Mouse (Mus musculus) left cerebral cortex, postnatal 14 days (tissue): Measurements from ENCODE around the gene Stac3. TPM values are rescaled to one million over a fixed set of nuclear protein-coding genes. Genes with fewer than 3 reads are reported as not detected.

Experiments
- DNase-seq, 2 experiments: peaks; one replicate each; pipeline ENCODE4 v3.0.0; 2021 to 2022; ENCODE audit warnings: low spot score in 2 of 2, mixed read lengths in 1 of 2
- intact Hi-C: fragments of 180-260 bp; cut with DNase I; formaldehyde crosslinking; loops from one replicate; pipeline ENCODE4 v1.15.1; 2025
- total RNA-seq, 2 experiments: library from RNA; stranded (reverse); gene quantifications; 2 replicates each; pipeline ENCODE4 v1.2.3; 2021

Stac3 gene
- total RNA-seq, 2 experiments from 2014 or later: 3.0 to 10.0 TPM

DNA sequence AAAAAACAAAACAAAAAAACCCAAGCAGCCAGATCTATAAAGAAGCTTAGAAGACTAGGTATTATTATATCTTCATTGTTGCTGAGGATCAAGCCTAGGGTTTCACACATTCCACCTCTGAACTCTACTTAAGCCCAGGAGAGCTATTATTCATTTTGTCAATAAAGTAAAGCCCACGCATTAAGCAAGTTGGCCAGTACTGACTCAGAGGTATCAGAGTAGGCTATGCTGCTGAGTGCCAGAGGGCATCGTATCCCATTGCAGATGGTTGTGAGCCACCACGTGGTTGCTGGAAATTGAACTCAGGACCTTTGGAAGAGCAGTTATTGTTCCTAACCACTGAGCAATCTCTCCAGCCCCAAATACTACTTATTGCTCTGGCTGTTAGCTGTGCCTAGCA is 42.4 kb downstream of the Stac3 start:
- DNase-seq: no peak

DNA sequence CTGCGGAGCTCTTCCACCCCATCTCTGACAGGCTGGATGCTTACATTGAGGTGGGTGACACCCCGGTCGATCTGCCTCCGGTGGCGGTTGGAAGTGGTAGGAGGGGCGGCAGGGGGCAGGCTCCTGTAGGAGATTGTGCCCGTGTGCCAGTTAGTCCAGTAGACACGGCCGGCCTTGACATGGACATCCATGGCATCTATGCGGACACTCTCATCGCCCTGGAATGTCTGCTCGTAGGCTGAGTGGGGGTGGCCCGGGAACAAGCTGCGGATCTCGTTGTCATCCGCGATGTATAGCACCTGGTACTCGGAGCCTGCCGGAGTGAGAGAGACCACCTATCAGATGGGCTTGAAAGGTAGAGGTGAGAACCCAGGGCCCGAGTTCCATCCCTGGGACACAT is 42.9 kb downstream of the Stac3 start:
- no peak for DNase-seq
- intact Hi-C loops: no loop called here

More for the DNA sequence above, 42.4 kb downstream of the Stac3 start:
- intact Hi-C loops: no loop called here

DNA sequence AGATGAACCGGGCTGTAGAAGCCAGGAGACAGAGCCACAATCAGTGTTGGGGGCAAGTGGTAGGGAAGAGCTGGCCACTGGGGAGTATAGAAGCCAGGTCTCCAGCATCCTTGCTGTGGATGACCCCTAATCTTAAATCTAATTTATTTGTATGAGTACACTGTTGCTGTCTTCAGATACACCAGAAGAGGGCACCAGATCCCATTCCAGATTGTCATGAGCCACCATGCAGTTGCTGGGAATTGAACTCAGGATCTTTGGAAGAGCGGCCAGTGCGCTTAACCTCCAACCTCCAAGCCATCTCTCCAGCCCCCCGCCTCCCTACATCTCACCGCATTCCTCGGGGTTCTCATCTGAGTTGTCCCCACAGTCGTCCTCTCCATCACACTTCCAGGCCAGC is 45.0 kb downstream of the Stac3 start:
- intact Hi-C loops: no loop called here
- no peak for DNase-seq

DNA sequence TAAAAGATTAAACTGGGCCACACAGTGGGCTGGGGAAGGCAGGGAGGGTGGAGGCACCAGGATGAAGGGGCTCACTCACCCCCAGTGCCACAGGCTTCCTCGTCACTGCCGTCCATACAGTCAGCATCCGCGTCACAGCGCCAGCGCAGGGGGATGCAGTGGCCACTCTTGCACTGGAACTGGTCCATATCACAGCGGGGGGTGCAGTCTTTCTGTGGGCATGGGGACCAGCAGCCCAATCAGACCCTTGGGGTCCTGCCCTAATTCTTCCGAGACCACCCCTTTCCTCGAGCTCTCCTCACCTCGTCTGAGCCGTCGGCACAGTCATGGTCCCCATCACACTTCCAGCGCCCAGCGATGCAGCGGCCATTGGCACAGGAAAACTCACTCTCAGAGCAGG is 46.8 kb downstream of the Stac3 start:
- no peak for DNase-seq
- intact Hi-C loops: no loop called here

DNA sequence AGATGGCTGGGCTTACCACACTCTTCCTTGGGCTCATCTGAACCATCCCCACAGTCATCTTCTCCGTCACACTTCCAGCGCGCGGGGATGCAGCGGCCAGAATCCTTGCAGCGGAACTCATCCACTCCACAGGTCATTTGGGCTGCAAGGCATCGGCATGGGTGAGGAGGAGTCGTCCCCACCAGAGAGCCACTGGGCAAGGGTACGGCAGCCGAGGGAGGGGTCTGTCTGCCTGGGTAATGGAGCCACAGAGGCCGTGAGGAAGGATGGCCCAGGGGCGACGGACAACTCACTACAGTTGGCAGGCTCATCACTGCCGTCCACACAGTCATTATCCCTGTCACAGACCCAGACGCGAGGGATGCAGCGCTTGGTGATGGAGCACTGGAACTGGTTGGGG is 48.4 kb downstream of the Stac3 start:
- DNase-seq: no peak
- intact Hi-C loops: no loop called here

DNA sequence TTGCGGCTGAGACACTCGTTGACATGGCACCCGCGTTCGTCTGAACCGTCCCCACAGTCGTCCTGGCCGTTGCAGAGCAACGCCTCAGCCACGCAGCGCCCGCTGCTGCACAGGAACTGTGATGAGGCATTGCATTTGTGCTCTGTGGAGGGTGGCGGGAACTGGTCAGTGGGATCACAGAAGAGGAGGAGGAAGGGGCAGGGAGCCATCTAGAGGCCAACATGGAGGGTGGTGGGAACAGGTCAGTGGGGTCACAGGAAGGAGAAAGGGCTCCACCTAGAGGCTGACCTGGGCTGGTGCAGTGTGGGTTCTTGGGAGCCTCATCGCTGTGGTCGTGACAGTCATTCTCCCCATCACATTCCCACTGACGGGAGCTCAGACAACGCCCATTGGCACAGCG is 54.2 kb downstream of the Stac3 start:
- intact Hi-C loops: no loop called here
- no peak for DNase-seq

DNA sequence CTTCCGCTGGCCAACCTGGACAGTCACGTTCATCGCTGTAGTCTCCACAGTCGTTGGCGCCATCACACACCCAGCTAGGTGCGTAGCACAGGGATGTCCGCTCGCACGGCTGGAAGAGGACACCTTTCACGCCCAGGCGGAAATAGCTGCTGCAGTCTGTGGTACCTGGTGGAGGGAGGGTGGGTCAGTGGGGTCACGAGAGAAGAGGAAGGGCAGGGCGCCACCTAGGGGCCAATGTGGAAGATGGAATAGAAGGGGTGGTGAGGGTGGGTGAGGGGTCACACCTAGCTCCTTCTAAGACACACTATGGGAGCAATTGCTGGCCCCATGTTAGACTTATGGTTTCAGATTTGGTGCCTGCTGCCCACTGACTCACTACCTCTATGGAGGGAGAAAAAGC is 55.9 kb downstream of the Stac3 start:
- intact Hi-C loops: no loop called here
- DNase-seq: no peak

Other genes starting within 250 kb of the Stac3 start
- 100 to 1,000 TPM; 581 to 593 TPM for gene Kif5a, start 238.3 kb upstream of the Stac3 start, total RNA-seq
- 100 to 1,000 TPM; 308 to 321 TPM for gene Dctn2, start 235.3 kb upstream of the Stac3 start, total RNA-seq
- 10 to 100 TPM; 41.2 to 44.7 TPM for gene Mbd6, start 212.7 kb upstream of the Stac3 start, total RNA-seq
- 10 to 100 TPM; 59.1 to 61.5 TPM for gene Mars, start 189.9 kb upstream of the Stac3 start, total RNA-seq
- 1 to 10 TPM in 1 of 2 experiments, under 1 TPM in 1; 0.66 to 1.2 TPM for gene Arhgap9, start 179.7 kb upstream of the Stac3 start, total RNA-seq
- gene Gli1, start 159.7 kb upstream of the Stac3 start, total RNA-seq: 1 to 10 TPM; 1.6 to 1.9 TPM
- gene Inhbe, start 147.3 kb upstream of the Stac3 start, total RNA-seq: under 1 TPM in 1 of 2 experiments, not detected in 1; 0.13 TPM
- not detected for gene Inhbc, start 131.3 kb upstream of the Stac3 start, total RNA-seq
- 100 to 1,000 TPM; 333 to 340 TPM for gene R3hdm2, start 121.4 kb upstream of the Stac3 start, total RNA-seq
- 1 to 10 TPM; 7.4 to 8.9 TPM for gene Ndufa4l2, start 13.3 kb downstream of the Stac3 start, total RNA-seq
- gene Shmt2, start 20.8 kb downstream of the Stac3 start, total RNA-seq: 10 to 100 TPM; 27.5 to 32.9 TPM
- 1 to 10 TPM; 4.4 to 7.4 TPM for gene Nxph4, start 32.9 kb downstream of the Stac3 start, total RNA-seq
- 100 to 1,000 TPM; 285 to 305 TPM for gene Lrp1, start 119.5 kb downstream of the Stac3 start, total RNA-seq
- gene Stat6, start 141.3 kb downstream of the Stac3 start, total RNA-seq: 1 to 10 TPM; 8.6 to 10.0 TPM
- 1 to 10 TPM; 3.9 to 4.6 TPM for gene Nemp1, start 165.2 kb downstream of the Stac3 start, total RNA-seq
- gene Nab2, start 166.9 kb downstream of the Stac3 start, total RNA-seq: 10 to 100 TPM; 35.2 to 40.7 TPM
- gene Myo1a, start 203.5 kb downstream of the Stac3 start, total RNA-seq: under 1 TPM; 0.21 to 0.51 TPM
- gene Tac2, start 222.8 kb downstream of the Stac3 start, total RNA-seq: 10 to 100 TPM; 15.3 to 21.0 TPM
- gene Zbtb39, start 237.9 kb downstream of the Stac3 start, total RNA-seq: 1 to 10 TPM; 8.5 to 8.8 TPM